Mouse (Mus musculus): ENCODE data around the gene Accsl. TPM values are rescaled to one million over a fixed set of nuclear protein-coding genes. Genes with fewer than 3 reads are reported as not detected.

Accsl gene
- total RNA-seq, 2 experiments from 2014 or later = 0.68 TPM; not detected in 1

- no peak for DNase-seq
- intact Hi-C loops (cut with DNase I) = no loop called here
Measured at GRCm38 (mm10) chr2:93817791-93818190, 51.2 kb downstream of the Accsl start.

DNA sequence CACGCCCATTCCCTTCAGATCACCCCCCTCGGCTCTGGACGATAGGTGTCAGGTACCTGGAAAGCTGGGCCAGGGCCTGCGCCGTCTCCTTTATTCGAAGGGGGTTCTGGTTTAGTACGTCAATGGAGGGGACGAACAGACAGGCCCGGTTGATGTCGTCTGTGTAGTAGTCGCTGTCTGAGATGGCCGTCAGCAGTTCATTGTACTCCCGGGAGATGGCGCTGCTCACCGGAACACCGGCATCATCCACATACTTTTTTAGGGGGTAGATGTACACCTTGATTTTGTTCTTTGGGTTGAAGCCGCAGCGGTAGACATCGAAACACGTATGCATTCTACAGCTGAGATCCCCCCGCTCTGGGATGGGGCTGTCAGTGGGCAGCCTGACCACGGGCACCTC, 55.6 kb downstream of the Accsl start:
- intact Hi-C loops (cut with DNase I) = no loop called here
- DNase-seq = no peak

DNA sequence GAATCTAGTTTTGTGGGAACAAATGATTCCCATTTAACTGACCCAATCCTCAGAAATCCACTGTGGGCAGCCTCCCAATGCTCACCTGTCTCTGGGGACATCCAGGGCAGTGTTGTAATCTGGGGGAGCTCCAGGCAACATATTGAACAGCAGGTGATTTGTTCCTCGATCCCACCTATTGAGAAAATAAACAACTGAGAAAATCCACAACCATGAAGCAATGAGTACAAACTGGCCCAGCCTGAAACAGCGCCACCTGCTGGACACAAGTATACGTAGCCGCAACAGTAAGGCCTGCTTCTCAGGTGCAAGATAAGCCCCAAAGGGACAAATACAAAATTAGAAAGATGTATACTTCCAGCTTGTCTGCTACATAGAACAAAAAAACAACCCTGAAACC, 57.1 kb downstream of the Accsl start:
- peak; percentile 69 for DNase-seq
- intact Hi-C loops (cut with DNase I) = no loop called here

DNA sequence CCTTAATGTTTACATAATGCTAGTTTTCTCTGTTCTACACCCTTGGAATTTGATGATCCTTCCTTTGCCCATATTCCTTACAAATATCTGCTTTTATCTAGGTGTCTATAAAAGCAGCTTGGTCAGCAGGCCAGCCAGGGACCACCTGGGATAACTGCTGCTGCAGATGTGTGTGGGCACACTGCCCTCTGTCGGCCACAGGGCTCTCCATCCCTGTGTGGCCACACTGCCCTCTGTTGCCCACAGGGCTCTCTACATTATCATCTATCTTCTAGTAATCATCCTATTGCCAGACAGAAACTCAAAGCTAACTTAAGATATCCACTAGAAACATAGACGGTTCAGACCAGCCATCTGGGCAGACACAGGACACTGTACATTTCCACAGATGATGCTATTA, 59.0 kb downstream of the Accsl start:
- intact Hi-C loops (cut with DNase I) = no loop called here
- peak; percentile 63 for DNase-seq

DNA sequence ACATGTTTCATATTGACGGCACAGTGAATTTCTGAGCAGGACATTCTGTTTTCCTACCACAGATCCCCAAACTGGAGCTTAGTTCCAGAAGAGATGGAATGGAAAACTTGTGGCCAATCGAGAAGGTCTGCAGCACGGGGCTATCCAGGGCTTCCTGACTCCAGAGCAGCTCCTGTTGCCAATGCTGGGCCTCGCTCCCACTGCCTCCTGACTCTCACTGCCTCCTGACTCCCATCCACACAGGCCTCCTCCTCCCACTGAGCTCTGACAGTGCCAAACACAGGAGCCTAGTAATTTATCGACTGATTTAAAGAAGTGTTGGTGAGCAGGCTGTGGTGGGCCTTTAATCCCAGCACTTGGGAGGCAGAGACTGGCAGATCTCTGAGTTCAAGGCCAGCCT, 60.9 kb downstream of the Accsl start:
- intact Hi-C loops (cut with DNase I) = no loop called here
- DNase-seq = no peak

DNA sequence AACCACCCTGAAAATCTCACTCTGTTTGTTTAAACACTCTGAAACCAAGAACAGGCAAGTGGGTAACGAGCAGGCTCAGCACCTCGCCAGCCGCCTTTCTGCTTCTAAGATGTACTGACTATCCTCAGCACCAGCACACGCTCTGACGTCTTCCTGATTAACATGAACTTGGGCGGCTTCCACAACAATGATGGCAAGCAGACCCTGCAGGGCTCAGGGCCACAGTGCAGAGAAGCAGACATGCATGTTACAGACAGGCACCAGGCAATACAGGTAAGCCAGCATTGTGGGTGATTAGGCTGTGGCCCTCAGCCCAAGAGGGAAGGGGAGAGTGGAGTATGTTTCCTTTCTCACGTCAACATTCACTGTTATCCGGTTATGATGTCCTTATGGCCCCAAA, 61.5 kb downstream of the Accsl start:
- no peak for DNase-seq
- intact Hi-C loops (cut with DNase I) = no loop called here

- intact Hi-C loops (cut with DNase I) = no loop called here
- no peak for DNase-seq
Measured at GRCm38 (mm10) chr2:93806487-93807201, 62.3 kb downstream of the Accsl start.

DNA sequence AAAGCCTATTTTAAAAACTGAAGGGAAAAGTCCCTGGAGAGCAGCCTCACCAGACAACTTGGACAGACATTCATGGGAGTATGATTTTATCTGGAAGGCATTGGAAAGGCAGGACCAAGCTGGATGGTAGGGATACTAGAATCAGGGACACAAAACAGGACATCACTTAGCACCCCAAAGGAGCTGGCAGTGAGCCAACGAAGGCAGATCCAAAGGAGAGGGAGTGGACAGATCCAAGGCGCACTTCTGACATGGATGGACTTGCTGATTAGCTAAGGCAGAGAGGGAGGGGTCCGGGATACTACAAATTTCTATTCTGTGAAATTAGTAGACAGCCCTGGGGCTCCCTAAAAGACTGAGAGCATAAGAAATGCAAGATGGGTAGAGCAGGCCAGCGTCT, 63.4 kb downstream of the Accsl start:
- intact Hi-C loops (cut with DNase I) = no loop called here
- no peak for DNase-seq

Other genes starting within 250 kb of the Accsl start
- 1 to 10 TPM; 1.6 to 1.9 TPM for gene Alx4, start 226.8 kb downstream of the Accsl start, total RNA-seq (2021)
- 10 to 100 TPM; 66.8 to 68.4 TPM for gene Ext2, start 46.6 kb downstream of the Accsl start, total RNA-seq (2021)
- 1 to 10 TPM; 6.7 to 7.4 TPM for gene Accs, start 19.2 kb downstream of the Accsl start, total RNA-seq (2021)
- gene Gm13889, start 88.0 kb upstream of the Accsl start, total RNA-seq (2021) = 10 to 100 TPM; 44.3 to 45.6 TPM
- not detected for gene Gm27027, start 127.2 kb upstream of the Accsl start, total RNA-seq (2021)
- 10 to 100 TPM; 33.7 to 43.3 TPM for gene Alkbh3, start 141.7 kb upstream of the Accsl start, total RNA-seq (2021)